Mouse (Mus musculus) neural tube, embryonic 12.5 days (tissue): ENCODE measurements around the gene Chmp2a. TPM values are rescaled to one million over a fixed set of nuclear protein-coding genes. Genes with fewer than 3 reads are reported as not detected.

Source experiments
- ATAC-seq: fragments of 200-750 bp; cut with Nextera tagmentation; 2 replicates; pipeline ENCODE4 v1.8.0; 2017; ENCODE audit warnings: low read depth, mild to moderate bottlenecking, moderate TSS enrichment, moderate library complexity; ENCODE audit not compliant: low FRiP score
- H3K27ac ChIP-seq: fragments of 300-500 bp; sonication (generic); 2 replicates; pipeline ENCODE4 v1.5.1; 2016
- H3K27me3 ChIP-seq: fragments of 300-500 bp; sonication (generic); replicated peaks from 2 replicates; pipeline ENCODE4 v1.6.1; 2016; ENCODE audit warnings: mild to moderate bottlenecking
- H3K36me3 ChIP-seq: fragments of 300-500 bp; sonication (generic); 2 replicates; pipeline ENCODE4 v1.6.1; 2016; ENCODE audit warnings: mild to moderate bottlenecking
- H3K4me1 ChIP-seq: fragments of 300-500 bp; sonication (generic); 2 replicates; pipeline ENCODE4 v1.6.1; 2016
- H3K4me2 ChIP-seq: fragments of 300-500 bp; sonication (generic); replicated peaks from 2 replicates; pipeline ENCODE4 v1.6.1; 2016; ENCODE audit warnings: mild to moderate bottlenecking
- H3K4me3 ChIP-seq: fragments of 300-500 bp; sonication (generic); 2 replicates; pipeline ENCODE4 v1.5.1; 2016
- H3K9ac ChIP-seq: fragments of 300-500 bp; sonication (generic); 2 replicates; pipeline ENCODE4 v1.6.1; 2016; ENCODE audit warnings: mild to moderate bottlenecking
- H3K9me3 ChIP-seq: fragments of 300-500 bp; sonication (generic); 2 replicates; pipeline ENCODE4 v1.6.1; 2016; ENCODE audit warnings: mild to moderate bottlenecking
- WGBS: fragments of 180-500 bp; shearing (Covaris S2); methylation state at CpG from one replicate; pipeline ENCODE4 v1.1.7; 2016; 5-methylcytosine and 5-hydroxymethylcytosine counted together
- polyA plus RNA-seq: library from polyadenylated mRNA; unstranded; fragments of >200 nt; fragmentation: Nextera tagmentation; extraction: Ambion mirVana; gene quantifications from 2 replicates; pipeline ENCODE4 v1.2.1, GENCODE M21; 2016

Gene Chmp2a
- polyA plus RNA-seq, 1 experiment from 2014 or later, result 151 TPM

DNA sequence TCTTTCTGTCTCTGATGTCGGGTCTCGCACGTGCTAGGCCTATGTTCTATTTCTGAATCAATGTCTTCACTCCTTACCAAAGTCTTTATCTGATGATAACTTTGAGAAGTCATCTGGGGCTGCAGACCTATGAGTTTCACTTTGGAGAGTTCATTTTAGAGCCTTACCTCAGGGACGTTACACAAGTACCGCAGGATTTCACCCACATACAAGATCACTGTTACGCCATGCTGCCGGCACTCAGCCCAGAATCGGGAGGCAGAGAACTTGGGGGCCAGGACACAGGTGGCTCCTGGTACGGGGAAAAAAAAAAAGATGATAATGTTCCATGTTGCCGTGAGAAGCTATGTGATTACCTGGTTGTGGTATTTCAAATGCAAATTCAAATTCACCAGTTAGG lies 41.5 kb downstream of the Chmp2a start:
- H3K36me3 ChIP-seq, result no peaks in the 10 kb centered on the region
- WGBS, result 86% methylated on average over 10 of the region's 10 CpGs

DNA sequence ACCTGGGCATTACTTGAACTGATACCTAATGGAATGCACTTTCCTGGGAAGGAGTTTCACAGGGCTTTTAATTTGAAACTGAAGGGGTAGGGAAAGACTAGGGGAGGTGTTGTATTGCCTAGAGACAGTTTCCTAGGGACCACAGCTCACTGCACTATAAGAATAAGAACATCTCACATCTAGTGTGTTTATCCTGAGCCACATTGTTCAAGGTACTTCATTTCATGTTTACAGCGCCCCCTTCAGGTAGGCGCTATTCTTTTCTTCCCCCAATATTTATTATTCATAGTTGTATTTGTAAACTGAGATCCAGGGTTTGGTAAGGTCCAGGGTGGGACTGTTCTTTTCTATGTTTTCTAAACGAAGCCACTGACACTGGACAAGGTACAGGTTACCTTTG lies 42.4 kb downstream of the Chmp2a start:
- no peaks in the 10 kb centered on the region for H3K9me3 ChIP-seq
- no peak overlapping the region for H3K27ac ChIP-seq
- H3K4me2 ChIP-seq, result no peak overlapping the region
- no peak for ATAC-seq
- no peaks in the 10 kb centered on the region for H3K27me3 ChIP-seq
- H3K4me1 ChIP-seq, result no peaks in the 10 kb centered on the region
- no peak overlapping the region for H3K4me3 ChIP-seq
- 10% methylated on average over 3 of the region's 3 CpGs for WGBS
- no peak overlapping the region for H3K9ac ChIP-seq
- H3K36me3 ChIP-seq, result no peaks in the 10 kb centered on the region

More for the DNA sequence above, 41.5 kb downstream of the Chmp2a start:
- no peak overlapping the region for H3K27ac ChIP-seq
- H3K27me3 ChIP-seq, result no peaks in the 10 kb centered on the region
- H3K4me1 ChIP-seq, result no peaks in the 10 kb centered on the region
- no peak overlapping the region for H3K9ac ChIP-seq
- H3K4me3 ChIP-seq, result no peak overlapping the region
- H3K4me2 ChIP-seq, result no peak overlapping the region
- ATAC-seq, result no peak
- no peaks in the 10 kb centered on the region for H3K9me3 ChIP-seq

DNA sequence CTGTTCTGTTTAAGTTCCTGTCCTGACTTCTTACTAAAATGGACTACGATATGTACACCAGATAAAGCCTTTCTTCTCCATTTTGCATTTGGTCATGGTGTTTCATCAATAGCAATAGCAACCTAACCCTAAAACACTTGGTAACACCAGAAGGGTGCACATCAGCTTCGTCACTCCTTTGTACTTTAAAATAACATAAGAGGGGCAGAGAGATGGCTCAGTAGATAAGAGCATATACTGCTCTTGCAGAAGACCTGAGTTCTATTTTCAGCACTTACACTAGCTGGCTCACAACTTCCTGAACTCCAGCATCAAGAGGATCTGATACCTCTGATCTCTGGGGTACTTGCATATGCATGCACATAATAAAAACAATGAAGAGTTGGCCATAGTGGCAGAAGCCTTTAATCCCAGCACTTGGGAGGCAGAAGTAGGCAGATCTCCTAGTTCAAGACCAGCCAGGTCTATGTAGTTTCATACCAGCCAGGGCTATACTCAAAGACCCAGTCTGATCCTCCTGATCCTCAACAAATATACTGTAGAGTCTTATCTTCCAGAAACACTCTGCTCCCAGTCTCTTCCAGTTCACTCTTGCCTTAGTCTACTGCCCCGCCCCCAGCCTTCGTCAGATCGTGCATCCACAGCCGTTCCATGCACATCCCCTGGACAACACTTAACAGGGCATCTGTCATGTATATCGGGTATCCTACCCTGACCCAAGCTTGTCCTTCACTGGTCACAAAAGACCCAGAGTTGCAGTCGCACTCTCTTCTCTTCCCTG lies 47.0 kb downstream of the Chmp2a start:
- Histone ChIP-seq H3K27me3 (no peaks in the 10 kb centered on the region), H3K9me3 (no peaks in the 10 kb centered on the region), H3K4me1 (no peaks in the 10 kb centered on the region), H3K9ac (no peak overlapping the region), H3K27ac (no peak overlapping the region), H3K36me3 (0 out of 2 replicates have a peak, but pooled peaks cover 2% of the 10 kb centered on the region), H3K4me2 (no peak overlapping the region), H3K4me3 (no peak overlapping the region)
- ATAC-seq, result no peak
- WGBS, result 85% methylated on average over 8 of the region's 8 CpGs

DNA sequence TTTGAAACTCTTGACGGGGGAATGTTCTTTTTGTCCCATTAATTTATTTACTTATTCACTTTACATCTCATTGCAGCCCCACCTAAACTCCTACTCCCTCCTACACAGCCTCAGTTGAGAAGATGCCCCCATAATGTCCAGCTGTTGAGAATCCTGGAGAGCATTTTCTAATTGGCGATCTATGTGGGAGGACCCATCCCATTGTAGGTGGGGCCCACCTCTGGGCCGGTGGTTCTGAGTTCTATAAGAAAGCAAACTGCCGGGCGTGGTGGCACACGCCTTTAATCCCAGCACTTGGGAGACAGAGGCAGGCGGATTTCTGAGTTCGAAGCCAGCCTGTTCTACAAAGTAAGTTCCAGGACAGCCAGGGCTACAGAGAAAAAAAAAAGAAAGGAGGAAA lies 47.7 kb downstream of the Chmp2a start:
- no peak for ATAC-seq
- H3K9ac ChIP-seq, result no peak overlapping the region
- peaks cover 4% of the 10 kb centered on the region; the same call in 1 of the 2 replicates for H3K36me3 ChIP-seq
- no peak overlapping the region for H3K4me3 ChIP-seq
- H3K27me3 ChIP-seq, result no peaks in the 10 kb centered on the region
- 90% methylated on average over 8 of the region's 8 CpGs for WGBS
- H3K4me1 ChIP-seq, result no peaks in the 10 kb centered on the region
- H3K27ac ChIP-seq, result no peak overlapping the region
- H3K4me2 ChIP-seq, result no peak overlapping the region
- no peaks in the 10 kb centered on the region for H3K9me3 ChIP-seq

DNA sequence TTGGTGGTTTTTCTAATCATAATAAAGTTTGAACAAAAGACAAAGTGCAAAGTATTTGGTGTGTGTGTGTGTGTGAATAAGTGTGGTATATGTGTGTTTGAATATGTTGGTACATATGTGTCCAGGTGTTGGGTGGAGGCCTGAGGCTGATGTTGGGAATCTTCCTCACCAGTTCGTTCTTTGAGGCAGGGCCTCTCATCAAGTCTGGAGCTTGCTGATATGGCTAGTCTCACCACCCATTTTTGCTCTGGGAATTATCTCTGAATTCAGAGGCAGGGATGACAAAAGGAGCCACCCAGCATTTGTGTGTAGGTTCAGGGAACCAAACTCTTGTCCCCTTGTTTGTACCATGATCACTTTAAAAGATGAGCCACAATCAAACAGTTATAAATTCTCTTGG lies 48.9 kb downstream of the Chmp2a start:
- H3K4me3 ChIP-seq, result no peak overlapping the region
- no peaks in the 10 kb centered on the region for H3K9me3 ChIP-seq
- H3K36me3 ChIP-seq, result peaks cover 7% of the 10 kb centered on the region; the same call in 1 of the 2 replicates
- no peaks in the 10 kb centered on the region for H3K27me3 ChIP-seq
- no peaks in the 10 kb centered on the region for H3K4me1 ChIP-seq
- no peak overlapping the region for H3K4me2 ChIP-seq
- H3K27ac ChIP-seq, result no peak overlapping the region
- 97% methylated on average over 1 of the region's 1 CpGs for WGBS
- H3K9ac ChIP-seq, result no peak overlapping the region
- ATAC-seq, result no peak

Other genes starting within 250 kb of the Chmp2a start
- 11.5 and 13.6 TPM in 2 replicates for gene Zscan18, start 231.2 kb downstream of the Chmp2a start, polyA plus RNA-seq
- gene Zfp329, start 215.9 kb downstream of the Chmp2a start, polyA plus RNA-seq, result 25.5 and 26.4 TPM in 2 replicates
- gene Zfp110, start 200.0 kb downstream of the Chmp2a start, polyA plus RNA-seq, result 27.4 and 32.4 TPM in 2 replicates
- gene Zfp128, start 153.6 kb downstream of the Chmp2a start, polyA plus RNA-seq, result 6.1 and 6.7 TPM in 2 replicates
- gene Zscan22, start 137.0 kb downstream of the Chmp2a start, polyA plus RNA-seq, result 12.0 and 12.5 TPM in 2 replicates
- 583 and 619 TPM in 2 replicates for gene Rps5, start 112.5 kb downstream of the Chmp2a start, polyA plus RNA-seq
- 0.37 and 0.62 TPM in 2 replicates for gene Rnf225, start 107.4 kb downstream of the Chmp2a start, polyA plus RNA-seq
- gene Zfp324, start 69.0 kb downstream of the Chmp2a start, polyA plus RNA-seq, result 11.6 and 12.1 TPM in 2 replicates
- 12.8 and 13.5 TPM in 2 replicates for gene Zfp446, start 57.0 kb downstream of the Chmp2a start, polyA plus RNA-seq
- 0.33 and 0.46 TPM in 2 replicates for gene Slc27a5, start 36.6 kb downstream of the Chmp2a start, polyA plus RNA-seq
- 382 and 393 TPM in 2 replicates for gene Trim28, start 35.7 kb downstream of the Chmp2a start, polyA plus RNA-seq
- 31.8 and 39.9 TPM in 2 replicates for gene Zbtb45, start 24.8 kb downstream of the Chmp2a start, polyA plus RNA-seq
- 206 and 215 TPM in 2 replicates for gene Ube2m, start 3.5 kb upstream of the Chmp2a start, polyA plus RNA-seq
- gene Mzf1, start 20.0 kb upstream of the Chmp2a start, polyA plus RNA-seq, result 4.8 and 4.9 TPM in 2 replicates
- not detected in 2 replicates for gene Vmn1r85, start 60.4 kb upstream of the Chmp2a start, polyA plus RNA-seq
- not detected in 2 replicates for gene Vmn1r86, start 85.1 kb upstream of the Chmp2a start, polyA plus RNA-seq
- not detected in 2 replicates for gene Vmn1r87, start 105.3 kb upstream of the Chmp2a start, polyA plus RNA-seq
- not detected in 2 replicates for gene Vmn1r88, start 124.8 kb upstream of the Chmp2a start, polyA plus RNA-seq
- gene Vmn1r89, start 178.2 kb upstream of the Chmp2a start, polyA plus RNA-seq, result not detected in 2 replicates
- gene Lig1, start 242.5 kb upstream of the Chmp2a start, polyA plus RNA-seq, result 68.9 and 71.2 TPM in 2 replicates
- 12.0 and 17.9 TPM in 2 replicates for gene Zswim9, start 243.9 kb upstream of the Chmp2a start, polyA plus RNA-seq